Mouse (Mus musculus): ENCODE measurements around the gene Top2a. TPM values are rescaled to one million over a fixed set of nuclear protein-coding genes. Genes with fewer than 3 reads are reported as not detected.

Gene Top2a
- polyA plus RNA-seq, 1 experiment, result 59.2 TPM

GRCm38 (mm10) chr11:98968079-98968478 lies 55.9 kb downstream of the Top2a start:
- no peak for DNase-seq
- no peak for TF ChIP-seq POLR2A (IDR thresholded peaks at IDR 0.05; ENCODE audit: control insufficient read depth, extremely low read depth, insufficient read depth, low read length, poor library complexity)
- no peak for TF ChIP-seq CTCF (IDR thresholded peaks at IDR 0.05; ENCODE audit: borderline replicate concordance, control insufficient read depth, extremely low read depth, insufficient read depth, low read length, poor library complexity)
- Histone ChIP-seq H3K4me1 (replicated peaks; ENCODE audit: control insufficient read depth, insufficient read depth, low read length) (peaks cover 54% of the 10 kb centered on the region), H3K36me3 (ENCODE audit: control insufficient read depth, insufficient read depth, low read length) (peaks cover 34% of the 10 kb centered on the region), H3K4me3 (ENCODE audit: control insufficient read depth, insufficient read depth, low read length) (no peak overlapping the region), H3K27ac (ENCODE audit: control insufficient read depth, insufficient read depth, low read length) (no peak overlapping the region), H3K27me3 (ENCODE audit: control insufficient read depth, insufficient read depth, low read length) (no peaks in the 10 kb centered on the region)
- WGBS, result 97% methylated on average over 16 of the region's 16 CpGs

GRCm38 (mm10) chr11:98966499-98967141 lies 57.4 kb downstream of the Top2a start:
- no peak for TF ChIP-seq CTCF (IDR thresholded peaks at IDR 0.05; ENCODE audit: borderline replicate concordance, control insufficient read depth, extremely low read depth, insufficient read depth, low read length, poor library complexity)
- no peak for TF ChIP-seq POLR2A (IDR thresholded peaks at IDR 0.05; ENCODE audit: control insufficient read depth, extremely low read depth, insufficient read depth, low read length, poor library complexity)
- H3K27ac ChIP-seq (ENCODE audit: control insufficient read depth, insufficient read depth, low read length), result no peak overlapping the region
- no peaks in the 10 kb centered on the region for H3K27me3 ChIP-seq (ENCODE audit: control insufficient read depth, insufficient read depth, low read length)
- 90% methylated on average over 9 of the region's 9 CpGs for WGBS
- peaks cover 68% of the 10 kb centered on the region for H3K4me1 ChIP-seq (replicated peaks; ENCODE audit: control insufficient read depth, insufficient read depth, low read length)
- no peak overlapping the region for H3K4me3 ChIP-seq (ENCODE audit: control insufficient read depth, insufficient read depth, low read length)
- H3K36me3 ChIP-seq (ENCODE audit: control insufficient read depth, insufficient read depth, low read length), result peaks cover 25% of the 10 kb centered on the region
- DNase-seq, result no peak

GRCm38 (mm10) chr11:98965416-98966077 lies 58.4 kb downstream of the Top2a start:
- no peak for DNase-seq
- peak overlapping the region; percentile 67 for H3K4me3 ChIP-seq (ENCODE audit: control insufficient read depth, insufficient read depth, low read length)
- TF ChIP-seq POLR2A (IDR thresholded peaks at IDR 0.05; ENCODE audit: control insufficient read depth, extremely low read depth, insufficient read depth, low read length, poor library complexity), result no peak
- no peak for TF ChIP-seq CTCF (IDR thresholded peaks at IDR 0.05; ENCODE audit: borderline replicate concordance, control insufficient read depth, extremely low read depth, insufficient read depth, low read length, poor library complexity)
- H3K4me1 ChIP-seq (replicated peaks; ENCODE audit: control insufficient read depth, insufficient read depth, low read length), result peaks cover 76% of the 10 kb centered on the region
- peak overlapping the region; percentile 88; the same call in 1 of the 2 replicates for H3K27ac ChIP-seq (ENCODE audit: control insufficient read depth, insufficient read depth, low read length)
- no peaks in the 10 kb centered on the region for H3K27me3 ChIP-seq (ENCODE audit: control insufficient read depth, insufficient read depth, low read length)
- peaks cover 15% of the 10 kb centered on the region for H3K36me3 ChIP-seq (ENCODE audit: control insufficient read depth, insufficient read depth, low read length)
- WGBS, result 74% methylated on average over 11 of the region's 11 CpGs

- peaks cover 79% of the 10 kb centered on the region for H3K4me1 ChIP-seq (replicated peaks; ENCODE audit: control insufficient read depth, insufficient read depth, low read length)
- WGBS, result 47% methylated on average over 15 of the region's 15 CpGs
- H3K27ac ChIP-seq (ENCODE audit: control insufficient read depth, insufficient read depth, low read length), result peak overlapping the region; percentile 93
- no peaks in the 10 kb centered on the region for H3K27me3 ChIP-seq (ENCODE audit: control insufficient read depth, insufficient read depth, low read length)
- peak; percentile 62 for DNase-seq
- TF ChIP-seq POLR2A (IDR thresholded peaks at IDR 0.05; ENCODE audit: control insufficient read depth, extremely low read depth, insufficient read depth, low read length, poor library complexity), result peak; percentile 45; the same call in 1 of the 2 replicates
- TF ChIP-seq CTCF (IDR thresholded peaks at IDR 0.05; ENCODE audit: borderline replicate concordance, control insufficient read depth, extremely low read depth, insufficient read depth, low read length, poor library complexity), result no peak
- peaks cover 8% of the 10 kb centered on the region; the same call in 1 of the 2 replicates for H3K36me3 ChIP-seq (ENCODE audit: control insufficient read depth, insufficient read depth, low read length)
- peak overlapping the region; percentile 67 for H3K4me3 ChIP-seq (ENCODE audit: control insufficient read depth, insufficient read depth, low read length)
Measured at GRCm38 (mm10) chr11:98964616-98965415, 59.2 kb downstream of the Top2a start.

GRCm38 (mm10) chr11:98964201-98964615 lies 59.8 kb downstream of the Top2a start:
- Histone ChIP-seq H3K27me3 (ENCODE audit: control insufficient read depth, insufficient read depth, low read length) (no peaks in the 10 kb centered on the region), H3K36me3 (ENCODE audit: control insufficient read depth, insufficient read depth, low read length) (peaks cover 4% of the 10 kb centered on the region; the same call in 1 of the 2 replicates), H3K4me3 (ENCODE audit: control insufficient read depth, insufficient read depth, low read length) (peak overlapping the region; percentile 61), H3K27ac (ENCODE audit: control insufficient read depth, insufficient read depth, low read length) (peak overlapping the region; percentile 93), H3K4me1 (replicated peaks; ENCODE audit: control insufficient read depth, insufficient read depth, low read length) (peaks cover 80% of the 10 kb centered on the region)
- TF ChIP-seq POLR2A (IDR thresholded peaks at IDR 0.05; ENCODE audit: control insufficient read depth, extremely low read depth, insufficient read depth, low read length, poor library complexity), result 0 out of 2 replicates have a peak, but pooled peaks have one; percentile 19
- TF ChIP-seq CTCF (IDR thresholded peaks at IDR 0.05; ENCODE audit: borderline replicate concordance, control insufficient read depth, extremely low read depth, insufficient read depth, low read length, poor library complexity), result no peak
- WGBS, result 50% methylated on average over 6 of the region's 6 CpGs
- no peak for DNase-seq
